Mouse (Mus musculus) midbrain, embryonic 16.5 days (tissue): ENCODE results near the gene Sema4a. TPM values are rescaled to one million over a fixed set of nuclear protein-coding genes. Genes with fewer than 3 reads are reported as not detected.
A peak's percentile ranks its signal among the peaks of the same experiment; 100 is the strongest.

Experiments used
- ATAC-seq: fragments of 200-750 bp; cut with Nextera tagmentation; 2 replicates; pipeline ENCODE4 v1.8.0; 2017; ENCODE audit warnings: moderate TSS enrichment
- H3K27ac ChIP-seq: fragments of 300-500 bp; sonication (generic); 2 replicates; pipeline ENCODE4 v1.5.1; 2014; ENCODE audit warnings: mild to moderate bottlenecking, low read length, mixed read lengths
- H3K27me3 ChIP-seq: fragments of 300-500 bp; sonication (generic); 2 replicates; pipeline ENCODE4 v1.6.1; 2014; ENCODE audit warnings: low read depth, low read length, mixed read lengths; ENCODE audit not compliant: control insufficient read depth, insufficient read depth
- H3K36me3 ChIP-seq: fragments of 300-500 bp; sonication (generic); 2 replicates; pipeline ENCODE4 v1.6.1; 2014; ENCODE audit warnings: mild to moderate bottlenecking, low read length, moderate library complexity, mixed read lengths; ENCODE audit not compliant: control insufficient read depth, insufficient read depth
- H3K4me1 ChIP-seq: fragments of 300-500 bp; sonication (generic); 2 replicates; pipeline ENCODE4 v1.6.1; 2014; ENCODE audit warnings: mild to moderate bottlenecking, low read length, mixed read lengths; ENCODE audit not compliant: control insufficient read depth, insufficient read depth
- H3K4me2 ChIP-seq: fragments of 300-500 bp; sonication (generic); 2 replicates; pipeline ENCODE4 v1.6.1; 2014; ENCODE audit warnings: mild to moderate bottlenecking, low read length, mixed read lengths
- H3K4me3 ChIP-seq: fragments of 300-500 bp; sonication (generic); 2 replicates; pipeline ENCODE4 v1.5.1; 2014; ENCODE audit warnings: low read depth, mild to moderate bottlenecking, low read length, moderate library complexity, mixed read lengths
- H3K9ac ChIP-seq: fragments of 300-500 bp; sonication (generic); 2 replicates; pipeline ENCODE4 v1.6.1; 2014; ENCODE audit warnings: low read depth, low read length, mixed read lengths
- H3K9me3 ChIP-seq: fragments of 300-500 bp; sonication (generic); replicated peaks from 2 replicates; pipeline ENCODE4 v1.6.1; 2014; ENCODE audit warnings: mild to moderate bottlenecking, low read length, mixed read lengths; ENCODE audit not compliant: control insufficient read depth, poor library complexity, severe bottlenecking
- WGBS: fragments of 180-500 bp; shearing (Covaris S2); extraction: QIAGEN DNeasy Blood & Tissue Kit; methylation state at CpG from one replicate; pipeline ENCODE4 v1.1.7; 2014; 5-methylcytosine and 5-hydroxymethylcytosine counted together
- polyA plus RNA-seq: library from polyadenylated mRNA; unstranded; fragments of >200 nt; fragmentation: Nextera tagmentation; extraction: Ambion mirVana; gene quantifications from 2 replicates; pipeline ENCODE4 v1.2.1, GENCODE M21; 2015

Sema4a gene
- polyA plus RNA-seq, 1 experiment from 2014 or later: 44.0 TPM

- Histone ChIP-seq H3K4me3 (peak overlapping the region; percentile 57), H3K4me1 (peaks cover 11% of the 10 kb centered on the region), H3K9me3 (no peaks in the 10 kb centered on the region), H3K27ac (no peak overlapping the region), H3K27me3 (no peaks in the 10 kb centered on the region), H3K36me3 (no peaks in the 10 kb centered on the region), H3K9ac (peak overlapping the region; percentile 76), H3K4me2 (peak overlapping the region; percentile 71)
- ATAC-seq: peak; percentile 15; the same call in 1 of the 2 replicates
- WGBS: 13% methylated on average over 11 of the region's 11 CpGs
Measured at GRCm38 (mm10) chr3:88502031-88502571, 41.1 kb upstream of the Sema4a start.

GRCm38 (mm10) chr3:88501366-88502030 is 40.5 kb upstream of the Sema4a start:
- no peak for ATAC-seq
- Histone ChIP-seq H3K4me2 (peak overlapping the region; percentile 71), H3K9ac (peak overlapping the region; percentile 76), H3K4me3 (peak overlapping the region; percentile 57), H3K36me3 (no peaks in the 10 kb centered on the region), H3K4me1 (peaks cover 11% of the 10 kb centered on the region), H3K27me3 (no peaks in the 10 kb centered on the region), H3K9me3 (no peaks in the 10 kb centered on the region), H3K27ac (no peak overlapping the region)
- WGBS: 52% methylated on average over 6 of the region's 6 CpGs

- 51% methylated on average over 4 of the region's 4 CpGs for WGBS
- Histone ChIP-seq H3K27me3 (no peaks in the 10 kb centered on the region), H3K4me3 (no peak overlapping the region), H3K9me3 (no peaks in the 10 kb centered on the region), H3K9ac (no peak overlapping the region), H3K4me1 (peaks cover 11% of the 10 kb centered on the region), H3K27ac (no peak overlapping the region), H3K4me2 (peak overlapping the region; percentile 8; the same call in 1 of the 2 replicates), H3K36me3 (no peaks in the 10 kb centered on the region)
- no peak for ATAC-seq
Measured at GRCm38 (mm10) chr3:88500655-88501365, 39.8 kb upstream of the Sema4a start.

- no peak for ATAC-seq
- Histone ChIP-seq H3K9me3 (no peaks in the 10 kb centered on the region), H3K4me2 (no peak overlapping the region), H3K27ac (no peak overlapping the region), H3K4me1 (peaks cover 11% of the 10 kb centered on the region), H3K27me3 (no peaks in the 10 kb centered on the region), H3K4me3 (no peak overlapping the region), H3K36me3 (no peaks in the 10 kb centered on the region), H3K9ac (no peak overlapping the region)
- 77% methylated on average over 7 of the region's 7 CpGs for WGBS
Measured at GRCm38 (mm10) chr3:88500087-88500486, 39.1 kb upstream of the Sema4a start.

- peaks cover 11% of the 10 kb centered on the region for H3K4me1 ChIP-seq
- H3K9ac ChIP-seq: no peak overlapping the region
- no peaks in the 10 kb centered on the region for H3K36me3 ChIP-seq
- H3K27me3 ChIP-seq: no peaks in the 10 kb centered on the region
- no peak overlapping the region for H3K27ac ChIP-seq
- no peak overlapping the region for H3K4me2 ChIP-seq
- H3K4me3 ChIP-seq: no peak overlapping the region
- no peaks in the 10 kb centered on the region for H3K9me3 ChIP-seq
- ATAC-seq: no peak
- WGBS: 77% methylated on average over 4 of the region's 4 CpGs
Measured at GRCm38 (mm10) chr3:88499580-88499979, 38.6 kb upstream of the Sema4a start.

- H3K36me3 ChIP-seq: no peaks in the 10 kb centered on the region
- H3K4me1 ChIP-seq: peaks cover 14% of the 10 kb centered on the region
- H3K9ac ChIP-seq: 0 out of 2 replicates have a peak overlapping the region, but pooled peaks have one; percentile 20
- WGBS: 81% methylated on average over 10 of the region's 10 CpGs
- no peak for ATAC-seq
- H3K9me3 ChIP-seq: no peaks in the 10 kb centered on the region
- no peaks in the 10 kb centered on the region for H3K27me3 ChIP-seq
- no peak overlapping the region for H3K4me2 ChIP-seq
- no peak overlapping the region for H3K4me3 ChIP-seq
- no peak overlapping the region; the same call in 1 of the 2 replicates for H3K27ac ChIP-seq
Measured at GRCm38 (mm10) chr3:88495741-88496415, 34.9 kb upstream of the Sema4a start.

- Histone ChIP-seq H3K4me2 (no peak overlapping the region), H3K27ac (no peak overlapping the region; the same call in 1 of the 2 replicates), H3K9ac (0 out of 2 replicates have a peak overlapping the region, but pooled peaks have one; percentile 4), H3K9me3 (no peaks in the 10 kb centered on the region), H3K27me3 (no peaks in the 10 kb centered on the region), H3K4me1 (peaks cover 10% of the 10 kb centered on the region), H3K36me3 (no peaks in the 10 kb centered on the region), H3K4me3 (no peak overlapping the region)
- 70% methylated on average over 9 of the region's 9 CpGs for WGBS
- ATAC-seq: no peak
Measured at GRCm38 (mm10) chr3:88494836-88495628, 34.0 kb upstream of the Sema4a start.

GRCm38 (mm10) chr3:88493706-88494582 is 33.0 kb upstream of the Sema4a start:
- Histone ChIP-seq H3K4me3 (no peak overlapping the region), H3K4me1 (peaks cover 10% of the 10 kb centered on the region), H3K9ac (no peak overlapping the region), H3K27ac (no peak overlapping the region), H3K27me3 (no peaks in the 10 kb centered on the region), H3K9me3 (no peaks in the 10 kb centered on the region), H3K36me3 (no peaks in the 10 kb centered on the region), H3K4me2 (no peak overlapping the region)
- 76% methylated on average over 11 of the region's 11 CpGs for WGBS
- no peak for ATAC-seq
